Mouse (Mus musculus) subcutaneous adipose tissue, adult 2 months (tissue): ENCODE measurements around the gene H2-Q7. TPM values are rescaled to one million over a fixed set of nuclear protein-coding genes. Genes with fewer than 3 reads are reported as not detected.

ENCODE experiments used
- polyA plus RNA-seq: library from polyadenylated mRNA; depleted of rRNA; stranded (reverse); fragments of >200 nt; gene quantifications from 2 replicates; pipeline ENCODE4 v1.2.3, GENCODE M21; 2012; ENCODE audit warnings: low replicate concordance; rRNA removed

H2-Q7 gene
- 158 and 289 TPM in 2 replicates for polyA plus RNA-seq

DNA sequence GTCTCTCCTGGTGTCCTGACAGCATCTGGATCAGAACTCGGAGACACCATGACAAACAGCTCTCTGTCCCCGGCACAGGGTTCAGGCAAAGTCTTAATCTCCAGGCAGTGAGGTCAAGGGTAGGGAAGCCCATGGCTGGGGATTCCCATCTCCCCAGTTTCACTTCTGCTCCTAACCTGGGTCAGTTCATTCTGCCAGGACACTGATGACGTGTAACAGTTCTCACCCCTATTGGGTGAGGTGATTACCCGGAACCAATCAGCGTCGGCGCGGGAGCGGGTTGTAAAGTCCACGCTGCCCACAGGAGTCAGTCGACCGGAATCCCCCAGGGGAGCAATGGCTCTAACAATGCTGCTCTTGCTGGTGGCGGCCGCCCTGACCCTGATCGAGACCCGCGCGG is at the start of gene H2-Q7:
TSS of gene H2-Q7 (plus strand) at position 271 of the 400 bp plus-strand sequence.

DNA sequence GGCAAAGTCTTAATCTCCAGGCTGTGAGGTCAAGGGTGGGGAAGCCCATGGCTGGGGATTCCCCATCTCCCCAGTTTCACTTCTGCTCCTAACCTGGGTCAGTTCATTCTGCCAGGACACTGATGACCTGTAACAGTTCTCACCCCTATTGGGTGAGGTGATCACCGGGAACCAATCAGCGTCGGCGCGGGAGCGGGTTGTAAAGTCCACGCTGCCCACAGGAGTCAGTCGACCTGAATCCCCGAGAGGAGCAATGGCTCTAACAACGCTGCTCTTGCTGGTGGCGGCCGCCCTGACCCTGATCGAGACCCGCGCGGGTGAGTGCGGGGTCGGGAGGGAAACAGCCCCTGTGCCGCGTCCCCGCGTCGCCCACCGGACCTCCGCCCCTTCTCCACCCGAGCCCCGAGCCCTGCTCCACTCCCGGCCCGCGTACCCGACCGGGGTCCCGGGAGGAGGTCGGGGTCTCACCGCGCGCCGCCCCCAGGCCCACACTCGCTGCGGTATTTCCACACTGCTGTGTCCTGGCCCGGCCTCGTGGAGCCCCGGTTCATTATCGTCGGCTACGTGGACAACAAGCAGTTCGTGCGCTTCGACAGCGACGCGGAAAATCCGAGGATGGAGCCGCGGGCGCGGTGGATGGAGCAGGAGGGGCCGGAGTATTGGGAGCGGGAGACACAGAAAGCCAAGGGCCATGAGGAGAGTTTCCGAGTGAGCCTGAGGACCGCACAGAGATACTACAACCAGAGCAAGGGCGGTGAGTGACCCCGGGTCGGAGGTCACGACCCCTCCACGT is 14.1 kb upstream of the H2-Q7 start, which contains the start of gene H2-Q6:
TSS of gene H2-Q6 (plus strand) at position 227 of the 793 bp plus-strand sequence.

DNA sequence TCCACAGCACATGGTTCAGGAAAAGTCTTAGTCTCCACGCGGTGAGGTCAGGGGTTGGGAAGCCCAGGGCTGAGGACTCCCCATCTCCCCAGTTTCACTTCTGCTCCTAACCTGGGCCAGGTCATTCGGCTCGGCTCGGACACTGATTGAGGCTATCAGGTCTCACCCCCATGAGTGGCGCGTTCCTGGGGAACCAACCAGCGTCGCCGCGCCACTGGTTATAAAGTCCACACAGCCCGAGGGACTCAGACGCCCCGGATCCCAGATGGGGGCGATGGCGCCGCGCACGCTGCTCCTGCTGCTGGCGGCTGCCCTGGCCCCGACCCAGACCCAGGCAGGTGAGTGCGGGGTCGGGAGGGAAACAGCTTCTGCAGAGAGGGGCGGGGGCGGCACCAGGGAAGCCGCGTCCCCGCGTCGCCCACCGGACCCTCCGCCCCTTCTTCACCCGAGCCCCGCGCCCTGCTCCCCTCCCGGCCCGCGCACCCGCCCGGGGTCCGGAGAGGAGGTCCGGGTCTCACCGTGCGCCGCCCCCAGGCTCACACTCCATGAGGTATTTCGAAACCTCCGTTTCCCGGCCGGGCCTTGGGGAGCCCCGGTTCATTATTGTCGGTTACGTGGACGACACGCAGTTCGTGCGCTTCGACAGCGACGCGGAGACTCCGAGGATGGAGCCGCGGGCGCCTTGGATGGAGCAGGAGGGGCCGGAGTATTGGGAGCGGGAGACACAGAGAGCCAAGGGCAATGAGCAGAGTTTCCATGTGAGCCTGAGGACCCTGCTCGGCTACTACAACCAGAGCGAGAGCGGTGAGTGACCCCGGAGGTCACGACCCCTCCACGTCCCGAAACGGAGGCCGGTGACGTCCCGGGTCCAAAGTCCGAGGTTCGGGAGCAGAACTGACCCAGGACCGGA is 31.1 kb downstream of the H2-Q7 start, which contains the start of gene H2-Q10:
TSS of gene H2-Q10 (plus strand) at position 248 of the 910 bp plus-strand sequence.

Other genes with a start within 250 kb of the H2-Q7 start
- 4.2 and 11.0 TPM in 2 replicates for gene Ltb, start 244.7 kb upstream of the H2-Q7 start, polyA plus RNA-seq
- 2.2 and 3.1 TPM in 2 replicates for gene Tnf, start 237.1 kb upstream of the H2-Q7 start, polyA plus RNA-seq
- gene Lta, start 233.8 kb upstream of the H2-Q7 start, polyA plus RNA-seq: 0.16 and 0.69 TPM in 2 replicates
- 0.64 and 4.9 TPM in 2 replicates for gene Gm16181, start 218.3 kb upstream of the H2-Q7 start, polyA plus RNA-seq
- gene Atp6v1g2, start 205.5 kb upstream of the H2-Q7 start, polyA plus RNA-seq: 7.5 and 9.8 TPM in 2 replicates
- gene Nfkbil1, start 203.4 kb upstream of the H2-Q7 start, polyA plus RNA-seq: 14.3 and 18.2 TPM in 2 replicates
- 285 and 496 TPM in 2 replicates for gene Ddx39b, start 197.4 kb upstream of the H2-Q7 start, polyA plus RNA-seq
- gene H2-D1, start 176.4 kb upstream of the H2-Q7 start, polyA plus RNA-seq: 1,137 and 2,644 TPM in 2 replicates
- gene H2-Q1, start 118.8 kb upstream of the H2-Q7 start, polyA plus RNA-seq: not detected in 2 replicates
- gene H2-Q2, start 96.9 kb upstream of the H2-Q7 start, polyA plus RNA-seq: 2.4 TPM in 1 of 2 replicates, not detected in the other
- 120 and 169 TPM in 2 replicates for gene H2-Q4, start 59.5 kb upstream of the H2-Q7 start, polyA plus RNA-seq
- gene H2-Q6, start 14.3 kb upstream of the H2-Q7 start, polyA plus RNA-seq: 60.7 and 141 TPM in 2 replicates
- 49.0 and 72.7 TPM in 2 replicates for gene H2-Q10, start 30.9 kb downstream of the H2-Q7 start, polyA plus RNA-seq
- not detected in 2 replicates for gene Pou5f1, start 66.9 kb downstream of the H2-Q7 start, polyA plus RNA-seq
- 10.9 and 20.8 TPM in 2 replicates for gene Tcf19, start 77.7 kb downstream of the H2-Q7 start, polyA plus RNA-seq
- 6.8 and 16.7 TPM in 2 replicates for gene Cchcr1, start 77.9 kb downstream of the H2-Q7 start, polyA plus RNA-seq
- gene Psors1c2, start 94.0 kb downstream of the H2-Q7 start, polyA plus RNA-seq: 0.72 TPM in 1 of 2 replicates, not detected in the other
- gene Cdsn, start 113.0 kb downstream of the H2-Q7 start, polyA plus RNA-seq: 40.1 and 114 TPM in 2 replicates
- not detected in 2 replicates for gene 2300002M23Rik, start 128.3 kb downstream of the H2-Q7 start, polyA plus RNA-seq
- not detected in 2 replicates for gene Sfta2, start 162.4 kb downstream of the H2-Q7 start, polyA plus RNA-seq
- 0.05 TPM in 1 of 2 replicates, not detected in the other for gene Gm9573, start 187.5 kb downstream of the H2-Q7 start, polyA plus RNA-seq
- gene Mucl3, start 204.5 kb downstream of the H2-Q7 start, polyA plus RNA-seq: 0.04 and 0.19 TPM in 2 replicates
- 21.8 and 47.6 TPM in 2 replicates for gene Vars2, start 228.4 kb downstream of the H2-Q7 start, polyA plus RNA-seq
- gene Gtf2h4, start 234.6 kb downstream of the H2-Q7 start, polyA plus RNA-seq: 25.6 and 38.5 TPM in 2 replicates